Mouse (Mus musculus) heart, postnatal 0 days (tissue): ENCODE measurements around the gene Insc.

Source experiments
- CTCF ChIP-seq: IDR thresholded peaks from 2 replicates; pipeline ENCODE4 v1.5.1; 2016; ENCODE audit warnings: antibody characterized with exemption, control low read depth, low read depth
- EP300 ChIP-seq: IDR thresholded peaks from 2 replicates; pipeline ENCODE4 v1.6.1; 2016; ENCODE audit warnings: antibody characterized with exemption, low read depth

- TF ChIP-seq CTCF: no peak
- TF ChIP-seq EP300: no peak
These were observed 108.9 kb downstream of the Insc start for GRCm38 (mm10) chr7:114852387-114852786.
